Mouse (Mus musculus) heart, adult 2 months (tissue): Measurements from ENCODE around the gene 3110009E18Rik.

ENCODE experiments used
- CTCF ChIP-seq: fragments of 200-600 bp; IDR thresholded peaks from 2 replicates; pipeline ENCODE4 v1.8.1; 2022; ENCODE audit warnings: antibody characterized with exemption, mild to moderate bottlenecking, moderate library complexity
- EP300 ChIP-seq: fragments of 200-500 bp; IDR thresholded peaks from 2 replicates; pipeline ENCODE4 v1.6.1; 2011; ENCODE audit warnings: low read depth, low read length, control low read depth; ENCODE audit not compliant: insufficient read depth
- POLR2A ChIP-seq: fragments of 200-500 bp; IDR thresholded peaks from 2 replicates; pipeline ENCODE4 v1.6.1; 2011; ENCODE audit warnings: mild to moderate bottlenecking, low read depth, low read length, control low read depth; ENCODE audit not compliant: insufficient read depth

- TF ChIP-seq POLR2A (no peak), CTCF (no peak), EP300 (no peak)
Observed at GRCm38 (mm10) chr1:120119389-120119788, 1.6 kb upstream of the 3110009E18Rik start.
